Mouse (Mus musculus) cerebellum, postnatal 36 days (tissue): ENCODE measurements around the gene Ankrd22.
A peak's percentile ranks its signal among the peaks of the same experiment; 100 is the strongest.
"Not testable (repeated sequence)": the region's sequence is repeated elsewhere in the genome, so short reads cannot be mapped to it uniquely, and the experiment has no call there.

ENCODE experiments used
- DNase-seq, 2 experiments: peaks; one replicate each; pipeline ENCODE4 v3.0.0; 2021 to 2022; ENCODE audit warnings: mixed read lengths in 2 of 2

Gene Ankrd22

DNA sequence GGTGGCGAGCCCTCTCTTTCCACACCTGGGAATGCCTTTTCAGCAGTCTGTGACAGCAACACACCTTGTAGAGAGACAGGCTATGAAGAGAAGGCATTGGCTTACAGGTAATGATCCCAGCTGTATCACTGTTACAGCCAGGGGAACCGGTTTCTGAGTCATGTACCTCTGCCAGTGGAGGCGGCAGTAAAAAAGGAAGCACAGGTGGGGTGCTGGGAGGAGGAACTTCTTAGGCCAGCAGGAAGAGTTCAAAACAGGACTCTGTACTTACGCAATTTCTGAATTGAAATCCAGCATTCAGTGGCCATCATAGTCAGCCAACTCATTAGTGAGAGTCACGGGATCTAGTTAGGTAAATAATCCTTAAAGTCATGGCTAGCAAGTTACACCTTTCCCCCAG is at the start of gene Ankrd22:
Ankrd22 (minus strand) TSS at position 163 of the 400 bp plus-strand sequence.
- no peak for DNase-seq

DNA sequence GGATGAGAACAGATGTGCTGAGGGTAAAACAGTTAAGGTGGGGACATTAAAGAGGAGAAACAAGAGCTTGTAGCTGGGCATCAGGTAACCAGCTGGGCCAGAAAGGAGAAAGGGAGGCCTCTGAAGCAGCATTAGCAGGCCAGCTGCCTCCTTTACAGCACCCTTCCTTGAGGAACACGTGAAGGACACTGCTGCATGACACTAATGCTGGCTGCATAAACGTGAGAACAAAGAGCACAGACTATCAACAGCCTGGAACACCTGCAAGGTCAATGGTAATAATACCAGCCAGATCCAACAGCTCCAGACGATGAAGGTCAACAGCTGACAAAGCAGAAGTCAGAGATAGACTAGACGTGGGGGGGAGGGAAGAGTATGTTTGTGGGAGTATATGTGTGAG is 48.3 kb upstream of the Ankrd22 start:
- DNase-seq: no peak

DNA sequence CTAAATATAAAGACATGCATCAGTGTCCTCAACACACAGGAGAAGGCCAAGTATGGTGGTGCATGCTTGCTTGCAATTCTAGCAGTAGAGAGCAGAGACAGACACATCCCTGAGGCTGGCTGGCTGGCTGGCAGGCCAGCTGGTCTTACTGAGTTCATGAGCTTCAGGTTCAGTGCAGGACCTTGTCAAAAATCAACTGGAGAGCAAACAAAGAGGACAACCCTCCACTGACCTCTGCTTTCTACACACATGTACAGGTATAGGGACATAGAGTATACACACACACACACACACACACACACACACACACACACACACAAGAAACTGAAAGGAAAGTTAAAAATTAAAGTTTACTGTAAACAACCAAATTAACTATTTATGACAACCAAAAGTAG is 47.4 kb upstream of the Ankrd22 start:
- no peak for DNase-seq

DNA sequence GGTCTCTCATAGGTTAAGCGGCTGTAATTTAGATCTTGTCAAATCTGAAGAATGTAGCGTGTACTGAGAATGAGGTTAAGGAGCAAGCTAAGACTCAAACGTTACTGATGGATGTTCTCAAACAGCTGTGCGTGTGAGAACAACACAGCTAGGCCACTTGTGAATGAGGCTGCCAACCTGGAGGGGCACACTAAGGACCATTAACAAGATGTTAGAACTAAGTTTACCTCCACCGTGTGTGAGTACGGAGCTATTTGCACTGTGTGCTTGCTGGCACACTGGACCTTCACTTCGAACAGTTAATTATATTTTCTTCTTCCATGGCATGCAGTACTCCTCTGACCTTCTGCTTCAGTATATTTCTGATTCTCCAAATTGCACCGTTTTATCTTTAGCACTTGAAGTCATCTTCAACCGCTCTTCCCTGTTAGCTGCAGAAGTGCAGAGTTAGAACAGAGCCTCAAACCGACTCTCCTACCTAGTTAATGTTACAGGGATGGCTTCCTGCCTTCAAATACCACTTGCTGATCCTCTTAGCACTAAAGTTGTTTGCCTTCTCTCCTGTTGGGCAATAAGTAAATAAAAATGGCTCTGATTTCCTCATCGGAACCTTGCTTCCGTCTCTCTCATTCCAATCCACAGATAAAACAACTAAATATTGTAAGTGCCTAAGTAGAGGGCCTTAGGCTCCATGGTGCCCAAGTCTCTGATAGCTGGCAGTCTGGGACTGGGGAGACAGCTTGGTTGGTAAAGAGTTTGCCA is 46.8 kb upstream of the Ankrd22 start:
- no peak for DNase-seq

DNA sequence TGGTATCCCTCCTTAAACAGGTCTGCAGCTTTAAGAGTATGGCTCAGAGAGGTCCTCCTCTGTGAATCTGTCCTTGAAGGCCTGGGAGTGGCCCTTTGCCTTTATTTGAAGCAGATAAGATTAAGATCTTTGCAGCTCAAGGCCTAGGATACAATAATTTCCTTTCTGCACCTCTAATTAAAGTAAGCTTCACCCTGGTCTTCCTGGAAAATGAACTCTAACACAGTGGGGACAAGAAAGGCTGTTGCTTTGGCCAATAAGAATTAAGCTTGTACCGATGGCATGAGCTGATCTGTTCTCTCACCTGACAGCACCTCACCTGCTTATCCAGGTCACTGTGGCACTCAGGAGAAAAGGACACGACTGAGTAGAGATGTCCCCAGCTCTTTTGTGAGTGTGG is 45.0 kb upstream of the Ankrd22 start:
- DNase-seq: no peak

DNA sequence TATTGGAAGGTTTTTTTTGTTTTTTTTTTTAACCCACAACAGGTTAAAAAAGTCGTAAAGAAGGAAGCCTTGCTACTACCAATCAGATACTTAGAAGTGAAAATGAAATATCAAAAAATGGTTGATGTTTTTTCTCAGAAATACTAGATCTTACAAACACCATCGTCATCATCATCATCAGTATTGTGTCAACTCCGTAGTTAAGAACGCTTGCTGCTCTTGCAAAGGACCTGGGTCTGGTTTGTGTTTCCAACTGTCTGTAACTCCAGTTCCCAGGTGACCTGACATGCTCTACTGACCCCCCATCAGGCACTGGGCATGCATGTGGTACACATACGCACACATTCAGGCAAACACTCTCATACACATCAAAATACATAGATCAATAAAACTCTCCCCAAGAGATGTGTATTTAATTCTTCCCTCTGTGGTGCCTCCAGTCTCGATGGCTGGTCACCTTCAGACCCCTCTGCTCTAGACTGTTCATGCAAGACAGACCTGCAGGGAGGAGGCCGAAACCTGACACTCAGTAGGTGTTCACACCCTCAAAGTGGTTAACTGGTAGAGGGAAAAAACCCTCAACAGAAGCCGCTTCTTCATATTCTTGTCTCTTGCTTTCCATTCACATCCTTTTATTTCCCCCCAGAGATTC is 44.2 kb upstream of the Ankrd22 start:
- no peak for DNase-seq

DNA sequence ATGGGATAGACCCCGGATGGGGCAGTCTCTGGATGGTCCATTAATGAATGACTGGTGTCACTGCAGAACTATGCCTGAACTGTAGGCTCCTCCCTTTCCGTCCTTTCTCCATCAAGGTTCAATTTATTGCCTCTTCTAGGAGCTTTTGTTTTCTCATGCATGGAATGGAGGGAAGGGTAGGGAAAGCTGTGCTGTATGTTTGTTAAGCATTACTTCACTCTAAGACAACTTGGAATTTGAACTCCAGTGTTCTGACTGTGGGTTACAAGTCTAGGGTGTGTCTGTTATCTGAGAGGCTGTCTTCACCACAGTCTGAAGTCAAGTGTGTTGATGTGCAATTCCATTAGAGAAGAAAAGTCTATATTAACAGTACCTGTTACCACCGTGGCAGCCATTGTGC is 43.2 kb upstream of the Ankrd22 start:
- no peak for DNase-seq

DNA sequence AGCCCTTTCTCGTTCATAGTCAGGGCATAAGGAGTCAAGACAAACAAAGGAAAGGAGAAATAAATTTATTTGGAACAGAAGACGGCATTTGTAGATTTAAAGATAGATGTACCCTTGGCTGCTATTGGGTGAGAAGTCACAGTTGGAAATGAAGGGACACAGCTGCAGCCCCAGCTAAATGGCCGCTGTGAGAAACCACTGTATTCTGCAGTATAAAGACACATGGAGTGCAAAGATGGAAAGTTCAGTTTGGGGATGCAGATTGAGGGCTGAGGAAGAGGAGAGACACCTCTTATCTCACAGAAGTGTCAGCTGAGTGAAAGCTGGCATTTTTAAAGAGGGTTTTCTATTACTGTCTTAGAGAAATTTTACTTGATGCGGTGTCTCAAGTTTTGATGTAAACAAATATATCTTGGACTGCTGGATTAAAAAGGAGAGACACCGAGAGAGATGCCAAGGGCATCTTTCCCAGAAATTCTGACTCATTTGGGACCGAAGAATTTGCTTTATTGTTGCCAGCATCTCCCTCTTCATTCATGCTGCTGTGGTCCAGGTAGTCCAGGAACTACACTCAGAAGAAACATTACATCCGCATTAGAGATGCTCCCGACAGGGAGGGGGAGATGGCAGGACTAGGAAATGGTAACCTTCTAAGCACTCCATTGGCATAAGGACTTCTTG is 41.0 kb upstream of the Ankrd22 start:
- no peak for DNase-seq

DNA sequence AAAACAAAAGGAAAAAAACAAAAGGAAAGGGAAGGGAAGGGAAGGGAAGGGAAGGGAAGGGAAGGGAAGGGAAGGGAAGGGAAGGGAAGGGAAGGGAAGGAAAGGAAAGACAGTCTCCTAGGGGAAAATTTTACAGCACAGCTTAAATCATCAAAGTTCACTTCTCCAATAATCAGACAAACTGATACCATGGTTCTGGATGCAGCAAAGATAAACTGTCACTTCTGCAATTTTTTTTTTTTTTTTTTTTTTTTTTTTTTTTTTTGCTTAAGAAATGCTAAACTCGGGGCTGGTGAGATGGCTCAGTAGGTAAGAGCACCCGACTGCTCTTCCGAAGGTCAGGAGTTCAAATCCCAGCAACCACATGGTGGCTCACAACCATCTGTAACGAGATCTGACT is 40.3 kb upstream of the Ankrd22 start:
- not testable (repeated sequence) for DNase-seq

DNA sequence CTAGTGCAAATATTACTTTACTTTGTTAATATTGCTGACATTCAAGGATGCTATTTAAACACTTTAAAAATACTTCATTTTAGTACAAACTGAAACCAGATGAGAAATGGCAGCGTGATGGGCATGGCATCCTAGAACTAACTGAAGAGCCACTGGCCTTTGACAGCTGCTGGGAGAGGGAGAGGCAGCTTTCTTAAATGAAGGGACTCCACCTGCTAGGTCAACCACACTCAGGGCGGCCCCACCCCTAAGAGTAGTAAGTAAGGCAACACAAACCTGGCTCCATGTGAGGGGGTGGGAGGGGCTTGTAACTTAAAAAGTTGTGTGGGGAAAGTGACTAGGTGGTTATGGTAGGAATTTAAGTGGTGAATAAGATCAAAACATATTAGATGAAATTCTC is 36.8 kb upstream of the Ankrd22 start:
- DNase-seq: no peak

DNA sequence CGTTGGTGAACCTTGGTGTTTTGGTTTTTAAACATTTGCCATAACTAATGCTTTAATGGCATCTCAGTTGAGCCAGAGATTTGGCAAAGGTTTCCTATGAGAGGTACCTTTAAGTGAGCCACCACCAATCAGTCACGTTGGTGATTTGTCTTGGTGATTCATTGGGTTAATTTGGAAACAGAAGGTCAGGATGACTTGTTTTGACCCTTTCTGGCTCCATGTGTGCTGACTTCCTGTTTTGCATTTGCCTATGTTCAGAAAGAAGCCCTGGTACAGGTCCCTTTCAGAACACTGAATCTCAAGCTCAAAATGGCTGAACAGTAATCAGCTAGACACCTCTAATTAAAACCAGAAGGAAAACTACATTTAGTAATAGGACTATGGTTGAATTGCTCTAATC is 33.6 kb upstream of the Ankrd22 start:
- no peak for DNase-seq

DNA sequence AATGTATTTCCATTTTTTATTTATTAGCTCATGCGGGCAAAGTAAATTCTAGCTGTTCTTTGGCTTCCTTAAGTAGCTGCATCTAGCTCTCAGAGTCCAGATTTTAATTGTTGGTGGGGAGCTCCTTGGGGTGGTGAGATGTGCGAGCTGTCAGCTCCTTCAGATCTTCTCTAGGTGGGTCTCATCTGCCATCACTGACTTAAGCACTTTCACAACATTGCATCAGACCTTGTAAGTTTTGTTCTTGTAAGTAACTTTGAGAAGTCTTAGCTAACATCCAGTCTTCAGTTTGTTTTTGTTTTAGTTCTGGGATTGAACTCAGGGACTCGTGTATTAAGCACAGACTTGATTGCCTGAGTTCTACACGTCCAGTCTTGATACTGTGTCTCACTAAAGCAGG is 33.0 kb upstream of the Ankrd22 start:
- no peak for DNase-seq

DNA sequence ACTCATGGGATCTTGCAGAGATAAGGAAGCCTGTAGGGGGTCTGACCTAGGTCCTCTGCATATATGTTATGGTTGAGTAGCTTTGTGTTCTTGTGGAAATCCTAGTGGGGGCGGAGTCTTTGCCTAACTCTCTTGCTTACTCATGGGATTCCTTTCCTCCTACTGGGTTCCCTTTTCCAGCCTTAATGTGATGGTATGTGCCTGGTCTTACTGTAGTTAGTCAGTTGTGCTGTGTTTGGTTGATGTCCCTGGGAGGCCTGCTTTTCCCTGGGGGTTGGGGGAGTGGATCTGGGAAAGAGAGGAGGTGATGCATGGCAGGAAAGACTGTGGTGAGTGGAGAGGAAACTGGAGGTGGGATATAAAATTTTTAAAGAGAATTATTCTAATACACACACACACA is 32.2 kb upstream of the Ankrd22 start:
- DNase-seq: no peak

DNA sequence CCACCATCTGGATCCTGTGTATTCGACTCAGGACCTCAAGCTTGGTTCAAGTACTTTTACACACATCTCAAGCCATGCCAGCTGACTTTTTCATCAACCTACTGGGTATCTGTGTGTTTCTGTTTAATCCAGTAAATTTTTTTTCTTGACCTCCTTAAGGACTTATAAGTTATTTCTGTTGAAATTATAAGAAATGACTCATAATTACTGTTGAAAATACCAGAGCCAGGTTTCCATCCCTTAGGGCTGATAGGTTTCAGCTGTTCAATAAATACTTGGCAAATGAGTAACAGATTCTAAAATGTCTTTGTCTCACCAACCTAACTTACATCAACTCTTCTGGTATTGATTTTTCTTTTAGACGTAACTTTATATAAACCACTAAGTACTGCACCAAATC is 29.2 kb upstream of the Ankrd22 start:
- DNase-seq: no peak

DNA sequence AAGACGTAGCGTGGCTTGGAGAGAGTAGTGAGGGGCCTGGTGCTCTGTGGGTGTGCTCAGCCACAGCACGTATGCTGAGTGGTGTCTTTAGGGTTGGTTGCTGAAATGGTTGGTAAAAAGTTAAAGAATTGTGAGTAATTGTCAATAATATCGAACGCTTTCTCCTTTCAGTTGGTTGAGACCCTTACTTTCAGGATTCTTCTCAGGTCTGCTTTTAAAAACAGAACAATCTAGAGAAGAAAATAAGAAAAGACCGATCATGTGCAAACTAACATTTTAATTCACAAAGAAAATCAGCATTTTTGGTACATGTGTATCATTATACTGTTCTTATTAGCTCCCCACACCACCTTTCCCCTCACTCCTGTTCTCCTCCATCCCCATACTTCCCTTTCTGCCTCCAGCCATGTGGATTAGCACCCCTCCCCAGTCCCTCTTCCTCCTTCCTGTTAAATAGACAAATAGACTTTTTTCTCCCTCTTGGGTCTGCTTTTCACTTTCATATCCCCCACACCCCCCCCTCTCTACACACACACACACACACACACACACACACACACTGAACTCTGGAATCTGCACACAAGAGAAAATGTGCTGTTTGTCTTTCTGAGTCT is 28.4 kb upstream of the Ankrd22 start:
- no peak for DNase-seq

DNA sequence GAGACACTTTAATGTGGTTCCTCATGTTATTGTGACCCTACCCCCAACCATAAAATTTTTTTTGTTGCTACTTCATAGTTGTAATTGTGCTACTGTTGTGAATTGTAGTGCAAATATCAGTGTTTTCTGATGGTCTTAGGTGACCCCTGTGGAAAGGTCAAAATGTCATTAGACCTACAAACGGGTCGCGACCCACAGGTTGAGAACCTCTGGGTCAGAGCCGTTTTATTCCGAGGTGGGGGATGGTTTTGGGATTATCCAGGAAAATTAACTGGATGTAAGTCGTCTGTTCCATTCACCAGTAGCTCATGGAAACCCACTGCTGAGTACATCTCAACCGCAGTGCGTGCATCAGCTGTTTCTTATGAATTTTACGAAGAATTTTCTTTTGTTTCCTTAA is 27.8 kb upstream of the Ankrd22 start:
- DNase-seq: no peak

DNA sequence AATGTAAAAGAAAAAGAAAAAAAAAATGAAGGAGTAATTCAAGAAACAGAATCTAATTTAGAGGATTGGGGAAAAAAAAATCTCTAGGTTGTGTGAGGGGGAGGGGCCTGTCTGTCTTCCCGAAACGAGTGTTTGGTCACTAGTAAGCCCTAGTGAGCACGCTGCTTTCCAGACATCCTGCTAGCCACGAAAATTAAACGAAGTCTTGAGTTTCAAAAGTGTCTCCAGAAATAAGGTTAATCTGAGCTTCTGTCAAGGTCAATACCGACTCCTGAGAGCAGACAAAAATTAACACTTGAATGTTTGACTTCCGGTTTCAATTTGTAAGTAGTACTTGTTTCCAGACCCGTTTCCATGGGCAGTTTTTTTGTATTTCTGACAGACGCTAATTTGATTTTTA is 27.3 kb upstream of the Ankrd22 start:
- DNase-seq: peak; percentile 12 to 17

DNA sequence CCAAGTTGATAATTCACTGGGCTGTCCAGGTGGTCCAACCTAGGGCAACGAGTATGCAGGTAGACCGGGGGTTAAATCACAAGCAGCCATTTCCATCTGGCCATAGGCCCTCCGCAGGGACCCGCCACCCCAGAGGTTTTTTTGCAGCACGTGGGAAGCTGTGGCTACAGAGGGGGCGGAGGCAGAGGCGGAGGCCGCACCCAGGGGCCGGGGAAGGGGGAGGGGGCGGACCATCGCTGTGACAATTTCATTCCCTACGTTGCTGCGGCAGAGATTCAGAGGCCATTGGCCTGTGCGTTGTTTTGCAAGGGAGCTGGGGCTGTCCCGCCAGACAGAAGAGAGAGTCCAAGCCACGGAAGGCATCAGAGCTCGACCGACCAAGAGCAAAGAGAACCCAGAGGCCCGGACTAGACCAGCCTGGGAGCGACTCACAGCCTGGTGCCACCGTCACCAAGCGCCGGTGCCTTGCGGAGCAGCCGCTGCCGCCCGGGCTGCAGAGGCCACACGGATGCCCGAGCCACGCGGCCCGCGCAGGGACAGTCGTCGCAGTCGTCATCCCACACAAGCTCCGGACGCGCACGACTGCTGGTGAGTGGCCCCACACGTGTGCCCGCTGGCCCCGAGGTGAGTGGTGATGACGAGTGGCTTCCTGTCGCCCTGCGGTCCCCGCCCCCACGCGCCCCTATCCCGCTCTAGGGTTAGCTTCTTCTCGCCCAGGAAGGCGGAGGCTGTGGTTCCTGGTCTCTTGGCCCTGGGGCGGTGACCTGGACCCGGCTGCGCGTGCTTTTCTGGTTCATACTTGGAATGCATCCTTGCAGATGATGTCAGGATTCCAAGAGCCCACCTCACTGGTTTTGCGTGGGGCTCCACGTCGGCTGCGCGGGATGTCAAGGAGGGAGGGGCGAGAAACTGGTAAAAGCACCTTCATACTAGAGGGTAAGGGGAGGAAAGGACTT is 26.4 kb upstream of the Ankrd22 start, which contains the start of gene Stambpl1:
Stambpl1 (plus strand) TSS at position 222 of the 956 bp plus-strand sequence.
- peak; percentile 66 to 70 for DNase-seq

DNA sequence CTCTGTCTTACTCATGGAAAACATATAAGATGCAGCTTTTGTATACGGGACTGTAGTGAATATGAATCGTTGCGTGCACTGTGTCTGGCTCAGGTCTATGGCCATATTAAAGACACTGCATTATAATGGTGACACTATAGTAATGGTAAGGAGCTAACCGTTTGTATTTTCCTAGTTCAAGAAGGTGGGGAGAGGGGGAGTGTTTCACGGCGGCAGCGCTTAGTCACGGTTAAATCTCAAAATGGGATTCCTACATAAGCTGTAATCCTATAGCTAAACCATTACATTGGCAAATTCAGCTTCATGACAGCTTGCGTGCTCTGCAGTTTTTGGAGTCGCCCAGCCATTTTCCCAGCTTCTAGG is 25.8 kb upstream of the Ankrd22 start:
- no peak for DNase-seq

DNA sequence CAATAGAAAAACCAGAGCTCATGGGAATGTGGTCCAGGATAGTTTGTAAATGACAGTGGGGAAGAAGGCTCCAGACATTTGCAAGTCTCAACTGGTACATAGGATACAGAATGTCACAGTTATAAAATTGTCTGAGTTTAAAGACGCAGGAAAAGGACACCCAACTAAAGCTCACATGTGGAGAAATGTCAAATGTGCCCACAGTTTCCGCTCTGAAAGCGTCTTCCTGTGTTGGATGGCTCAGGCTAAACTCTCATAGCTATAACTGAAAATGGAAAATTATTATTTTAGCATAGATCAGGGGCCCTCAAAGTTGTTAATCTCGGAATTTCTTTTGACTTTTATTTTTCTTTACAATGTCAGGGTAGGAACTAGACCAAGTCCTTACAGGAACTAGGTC is 21.0 kb upstream of the Ankrd22 start:
- no peak for DNase-seq

DNA sequence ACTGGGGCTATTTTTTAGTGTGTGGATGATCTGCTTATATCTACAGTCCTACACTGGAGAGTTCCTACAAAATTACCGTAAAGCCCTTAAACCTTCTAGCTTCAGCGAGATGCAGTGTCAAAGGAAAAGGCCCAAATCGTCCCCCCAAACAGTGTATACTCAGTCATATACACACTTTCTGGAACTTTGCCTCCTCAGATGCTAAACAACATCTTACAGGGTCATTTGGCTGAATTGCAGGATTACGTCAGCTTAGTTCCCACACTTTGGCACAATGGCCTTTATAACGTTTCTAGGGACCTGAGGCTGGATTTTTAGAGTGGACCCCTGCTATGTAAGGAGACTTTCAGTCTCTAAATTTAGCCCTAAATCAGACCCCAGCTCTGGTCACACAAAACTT is 16.6 kb upstream of the Ankrd22 start:
- no peak for DNase-seq

DNA sequence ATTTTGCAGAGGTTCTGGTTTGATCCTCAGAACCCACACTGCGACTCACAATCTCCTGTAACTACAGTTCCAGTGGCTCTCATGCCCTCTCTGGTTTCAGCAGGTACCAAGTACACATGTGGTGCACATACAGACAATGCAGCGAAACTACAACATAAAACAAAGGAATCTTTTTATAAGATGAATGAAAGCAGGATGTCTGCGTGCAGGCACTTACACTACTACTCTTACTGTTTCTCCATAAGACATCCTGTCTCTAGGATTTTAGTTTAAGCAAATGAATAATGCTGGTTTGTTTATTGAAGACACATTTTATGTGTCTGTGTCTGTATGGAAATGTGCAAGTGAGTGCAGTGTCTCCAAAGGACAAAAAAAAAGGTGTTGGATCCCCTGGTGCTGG is 15.4 kb upstream of the Ankrd22 start:
- DNase-seq: no peak

DNA sequence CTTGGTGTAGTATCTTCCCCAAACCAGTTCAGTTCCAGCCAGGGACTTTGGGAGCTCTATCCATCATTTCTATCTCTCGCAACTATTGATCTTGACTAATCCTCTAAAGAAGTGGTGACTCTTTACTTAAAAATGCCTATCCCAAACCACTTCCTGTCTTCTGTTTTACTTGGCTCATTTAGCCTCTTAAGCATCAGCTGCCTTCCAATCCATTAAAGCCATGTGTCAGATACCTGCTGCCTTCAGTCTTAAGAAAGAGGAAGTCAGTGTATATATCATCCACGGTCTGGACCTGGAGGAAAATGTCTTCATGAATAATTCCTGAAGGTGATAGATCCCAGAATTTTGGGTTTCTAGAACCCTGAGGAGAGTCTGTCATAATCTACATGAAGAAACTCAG is 14.5 kb upstream of the Ankrd22 start:
- no peak for DNase-seq
